Mouse (Mus musculus) midbrain, embryonic 12.5 days (tissue): ENCODE measurements around the gene Kif1c. TPM values are rescaled to one million over a fixed set of nuclear protein-coding genes. Genes with fewer than 3 reads are reported as not detected.
"Not testable (repeated sequence)": the region's sequence is repeated elsewhere in the genome, so short reads cannot be mapped to it uniquely, and the experiment has no call there.

Experiments
- ATAC-seq: fragments of 200-750 bp; cut with Nextera tagmentation; 2 replicates; pipeline ENCODE4 v1.8.0; 2017; ENCODE audit warnings: low read depth, moderate TSS enrichment, moderate library complexity; ENCODE audit not compliant: low FRiP score
- H3K27ac ChIP-seq: fragments of 300-500 bp; sonication (generic); replicated peaks from 2 replicates; pipeline ENCODE4 v1.5.1; 2016; ENCODE audit warnings: mild to moderate bottlenecking
- H3K27me3 ChIP-seq: fragments of 300-500 bp; sonication (generic); 2 replicates; pipeline ENCODE4 v1.6.1; 2016; ENCODE audit warnings: mild to moderate bottlenecking
- H3K36me3 ChIP-seq: fragments of 300-500 bp; sonication (generic); 2 replicates; pipeline ENCODE4 v1.6.1; 2016
- H3K4me1 ChIP-seq: fragments of 300-500 bp; sonication (generic); 2 replicates; pipeline ENCODE4 v1.6.1; 2016
- H3K4me2 ChIP-seq: fragments of 300-500 bp; sonication (generic); replicated peaks from 2 replicates; pipeline ENCODE4 v1.6.1; 2016; ENCODE audit warnings: mild to moderate bottlenecking, moderate library complexity
- H3K4me3 ChIP-seq: fragments of 300-500 bp; sonication (generic); 2 replicates; pipeline ENCODE4 v1.5.1; 2016; ENCODE audit warnings: mild to moderate bottlenecking
- H3K9ac ChIP-seq: fragments of 300-500 bp; sonication (generic); replicated peaks from 2 replicates; pipeline ENCODE4 v1.6.1; 2016; ENCODE audit warnings: mild to moderate bottlenecking, moderate library complexity
- H3K9me3 ChIP-seq: fragments of 300-500 bp; sonication (generic); 2 replicates; pipeline ENCODE4 v1.6.1; 2016; ENCODE audit warnings: mild to moderate bottlenecking
- WGBS: fragments of 180-500 bp; shearing (Covaris S2); methylation state at CpG from one replicate; pipeline ENCODE4 v1.1.7; 2016; 5-methylcytosine and 5-hydroxymethylcytosine counted together
- polyA plus RNA-seq: library from polyadenylated mRNA; unstranded; fragments of >200 nt; fragmentation: Nextera tagmentation; extraction: Ambion mirVana; gene quantifications from 2 replicates; pipeline ENCODE4 v1.2.1, GENCODE M21; 2016

The Kif1c gene
- polyA plus RNA-seq, 1 experiment from 2014 or later, result 2.2 TPM

- ATAC-seq, result no peak
- H3K9me3 ChIP-seq, result no peaks in the 10 kb centered on the region
- H3K36me3 ChIP-seq, result no peaks in the 10 kb centered on the region
- WGBS, result 63% methylated on average over 7 of the region's 7 CpGs
- H3K4me1 ChIP-seq, result 0 out of 2 replicates have a peak, but pooled peaks cover 3% of the 10 kb centered on the region
- H3K27ac ChIP-seq, result no peak overlapping the region
- H3K9ac ChIP-seq, result 0 out of 2 replicates have a peak overlapping the region, but pooled peaks have one; percentile 6
- no peak overlapping the region for H3K4me2 ChIP-seq
- no peaks in the 10 kb centered on the region for H3K27me3 ChIP-seq
- no peak overlapping the region for H3K4me3 ChIP-seq
These were observed 54.6 kb downstream of the Kif1c start for GRCm38 (mm10) chr11:70754958-70755357.

DNA sequence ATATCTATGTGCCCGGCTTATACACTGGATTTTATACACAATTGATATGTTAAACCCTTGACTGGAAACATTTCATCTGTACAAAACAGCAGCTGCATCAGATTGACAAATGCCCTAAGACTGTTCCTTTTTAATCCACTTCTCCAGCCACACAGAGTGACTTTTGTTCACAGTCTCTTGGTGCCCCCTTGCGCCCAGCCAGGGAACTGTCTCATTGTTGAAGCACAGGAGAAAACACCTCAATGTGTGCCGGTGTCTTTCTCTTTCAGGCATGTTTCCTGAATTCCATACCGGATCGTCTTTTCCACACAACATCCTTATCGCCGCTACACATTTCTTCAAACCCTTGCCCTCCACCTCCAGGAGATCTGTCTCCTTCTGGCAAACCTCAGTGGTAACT is 55.3 kb downstream of the Kif1c start:
- no peaks in the 10 kb centered on the region for H3K9me3 ChIP-seq
- 0 out of 2 replicates have a peak, but pooled peaks cover 3% of the 10 kb centered on the region for H3K4me1 ChIP-seq
- WGBS, result 10% methylated on average over 7 of the region's 7 CpGs
- no peaks in the 10 kb centered on the region for H3K27me3 ChIP-seq
- no peak overlapping the region for H3K27ac ChIP-seq
- H3K4me2 ChIP-seq, result no peak overlapping the region
- H3K4me3 ChIP-seq, result no peak overlapping the region
- ATAC-seq, result no peak
- H3K36me3 ChIP-seq, result no peaks in the 10 kb centered on the region
- H3K9ac ChIP-seq, result no peak overlapping the region

DNA sequence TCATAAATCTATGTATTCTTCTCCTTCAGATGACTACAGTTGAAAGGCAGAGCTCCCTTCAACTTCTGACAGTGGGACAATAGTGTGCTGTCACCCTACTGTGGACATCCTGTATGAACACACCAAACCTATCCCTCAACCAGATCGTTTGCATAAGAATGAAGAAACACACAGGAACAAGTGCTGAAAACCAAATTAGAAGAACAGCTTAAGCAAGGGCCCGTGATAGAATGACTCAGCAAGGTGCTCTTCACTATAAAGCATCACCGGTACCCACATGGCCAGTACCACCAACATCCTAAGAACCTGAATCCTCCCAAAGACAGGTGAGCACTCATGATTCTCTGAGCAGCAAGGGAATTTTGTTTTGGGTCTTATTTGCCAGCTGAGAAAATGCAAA is 60.1 kb downstream of the Kif1c start:
- H3K27ac ChIP-seq, H3K4me1 ChIP-seq, H3K9me3 ChIP-seq, H3K4me2 ChIP-seq, H3K27me3 ChIP-seq, H3K4me3 ChIP-seq, H3K9ac ChIP-seq, ATAC-seq, H3K36me3 ChIP-seq: not testable (repeated sequence)
- 71% methylated on average over 3 of the region's 3 CpGs for WGBS

DNA sequence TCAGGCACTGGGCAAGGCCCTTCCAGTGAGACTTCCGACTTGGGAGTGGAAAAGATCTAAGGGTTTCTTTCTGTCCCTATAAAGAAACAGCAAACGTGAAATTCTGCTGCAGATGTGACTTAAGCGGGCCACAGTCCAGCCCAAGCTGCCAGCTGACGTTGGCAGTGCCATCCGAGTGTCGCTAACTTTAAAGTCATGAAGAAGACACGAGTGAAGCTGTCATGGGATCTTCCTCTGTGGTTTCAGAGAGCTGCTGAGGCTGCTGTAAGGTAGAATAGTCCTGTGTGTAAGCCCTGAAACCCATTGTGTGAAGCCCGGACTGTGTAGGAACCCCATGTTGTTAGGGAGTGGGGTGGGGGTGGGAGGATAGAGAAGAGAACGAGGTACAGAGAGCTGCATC is 62.3 kb downstream of the Kif1c start:
- Histone ChIP-seq H3K9me3 (no peaks in the 10 kb centered on the region), H3K27me3 (no peaks in the 10 kb centered on the region), H3K36me3 (peaks cover 1% of the 10 kb centered on the region; the same call in 1 of the 2 replicates), H3K9ac (no peak overlapping the region), H3K4me1 (peaks cover 10% of the 10 kb centered on the region), H3K4me2 (no peak overlapping the region), H3K27ac (no peak overlapping the region), H3K4me3 (no peak overlapping the region)
- no peak for ATAC-seq
- WGBS, result 85% methylated on average over 9 of the region's 9 CpGs

GRCm38 (mm10) chr11:70763582-70763935 is 63.2 kb downstream of the Kif1c start:
- Histone ChIP-seq H3K27ac (peak overlapping the region; percentile 70), H3K4me2 (peak overlapping the region; percentile 70), H3K4me3 (peak overlapping the region; percentile 86), H3K9me3 (no peaks in the 10 kb centered on the region), H3K4me1 (peaks cover 10% of the 10 kb centered on the region), H3K36me3 (peaks cover 9% of the 10 kb centered on the region), H3K27me3 (no peaks in the 10 kb centered on the region), H3K9ac (peak overlapping the region; percentile 79)
- whole genome bisulfite sequencing, result 37% methylated on average over 3 of the region's 3 CpGs
- no peak for ATAC-seq

- WGBS, result 1% methylated on average over 77 of the region's 78 CpGs
These were observed 63.8 kb downstream of the Kif1c start, which contains the start of gene Zfp3 for GRCm38 (mm10) chr11:70763936-70764808. TSS of gene Zfp3 (plus strand) at chr11:70764209.

GRCm38 (mm10) chr11:70765776-70766445 is 65.6 kb downstream of the Kif1c start:
- no peak overlapping the region for H3K4me2 ChIP-seq
- H3K36me3 ChIP-seq, result peaks cover 9% of the 10 kb centered on the region
- WGBS, result 87% methylated on average over 16 of the region's 16 CpGs
- no peaks in the 10 kb centered on the region for H3K9me3 ChIP-seq
- no peak for ATAC-seq
- no peak overlapping the region for H3K4me3 ChIP-seq
- H3K27ac ChIP-seq, result no peak overlapping the region
- H3K9ac ChIP-seq, result no peak overlapping the region
- peaks cover 10% of the 10 kb centered on the region for H3K4me1 ChIP-seq
- H3K27me3 ChIP-seq, result no peaks in the 10 kb centered on the region

More at GRCm38 (mm10) chr11:70763936-70764808, 63.8 kb downstream of the Kif1c start, which contains the start of gene Zfp3:
- Histone ChIP-seq H3K36me3 (peaks cover 9% of the 10 kb centered on the region), H3K9me3 (no peaks in the 10 kb centered on the region), H3K27ac (peak within 1 kb of the TSS; percentile 70), H3K27me3 (no peaks in the 10 kb centered on the region), H3K4me3 (peak within 1 kb of the TSS; percentile 86), H3K4me2 (peak within 1 kb of the TSS; percentile 70), H3K4me1 (peaks cover 10% of the 10 kb centered on the region), H3K9ac (peak within 1 kb of the TSS; percentile 79)
- ATAC-seq, result peak; percentile 74

DNA sequence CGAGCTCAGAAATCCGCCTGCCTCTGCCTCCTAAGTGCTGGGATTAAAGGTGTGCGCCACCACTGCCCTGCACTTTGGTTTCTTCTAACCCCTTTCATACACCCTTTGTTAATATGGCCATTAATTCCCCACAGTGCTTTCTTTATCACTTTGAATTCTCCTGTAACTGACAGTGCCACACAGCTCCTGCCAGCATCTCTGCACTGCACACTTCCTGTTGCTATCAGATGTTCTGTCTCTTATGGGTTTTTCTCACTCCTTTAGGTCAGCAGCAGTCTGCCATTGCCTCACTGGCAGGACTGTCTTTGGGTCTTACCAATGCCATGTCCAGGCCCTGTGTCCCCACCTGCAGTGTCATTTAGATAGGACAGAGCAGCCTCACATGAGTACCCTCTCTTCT is 70.5 kb downstream of the Kif1c start:
- H3K9me3 ChIP-seq, result no peaks in the 10 kb centered on the region
- no peak overlapping the region for H3K4me2 ChIP-seq
- H3K4me1 ChIP-seq, result peaks cover 3% of the 10 kb centered on the region
- no peak overlapping the region for H3K27ac ChIP-seq
- H3K36me3 ChIP-seq, result peaks cover 37% of the 10 kb centered on the region
- no peak overlapping the region for H3K4me3 ChIP-seq
- WGBS, result 95% methylated on average over 3 of the region's 3 CpGs
- no peak for ATAC-seq
- H3K9ac ChIP-seq, result no peak overlapping the region
- H3K27me3 ChIP-seq, result no peaks in the 10 kb centered on the region

GRCm38 (mm10) chr11:70776830-70777571 is 76.7 kb downstream of the Kif1c start:
- no peak for ATAC-seq
- H3K9ac ChIP-seq, result no peak overlapping the region
- H3K27me3 ChIP-seq, result no peaks in the 10 kb centered on the region; the same call in 1 of the 2 replicates
- no peak overlapping the region for H3K4me3 ChIP-seq
- H3K9me3 ChIP-seq, result no peaks in the 10 kb centered on the region
- H3K36me3 ChIP-seq, result peaks cover 17% of the 10 kb centered on the region
- H3K4me1 ChIP-seq, result peaks cover 3% of the 10 kb centered on the region; the same call in 1 of the 2 replicates
- 28% methylated on average over 17 of the region's 17 CpGs for WGBS
- no peak overlapping the region for H3K27ac ChIP-seq
- H3K4me2 ChIP-seq, result no peak overlapping the region

DNA sequence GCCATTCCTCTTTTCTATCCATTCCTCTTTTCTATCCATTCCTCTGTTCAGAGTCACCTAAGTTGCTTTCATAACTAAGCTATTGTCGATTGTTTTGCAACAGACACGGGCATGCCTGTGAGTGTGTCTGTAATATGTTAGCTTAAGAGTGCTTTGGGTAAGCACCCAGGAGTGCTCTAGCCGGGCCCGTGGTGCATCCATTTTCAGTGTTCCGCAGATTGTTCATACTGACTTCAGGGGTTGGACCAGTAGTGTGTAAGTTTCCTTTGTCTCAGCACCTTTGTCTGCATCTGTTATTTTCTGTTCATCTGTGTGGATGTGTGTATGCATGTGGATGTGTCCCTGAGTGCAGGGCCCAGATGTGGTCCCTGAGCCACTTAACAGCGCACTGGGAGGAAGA is 77.3 kb downstream of the Kif1c start:
- no peak for ATAC-seq
- 66% methylated on average over 6 of the region's 6 CpGs for WGBS
- H3K27me3 ChIP-seq, result no peaks in the 10 kb centered on the region; the same call in 1 of the 2 replicates
- peaks cover 11% of the 10 kb centered on the region; the same call in 1 of the 2 replicates for H3K36me3 ChIP-seq
- no peak overlapping the region for H3K4me3 ChIP-seq
- no peak overlapping the region for H3K4me2 ChIP-seq
- H3K4me1 ChIP-seq, result peaks cover 3% of the 10 kb centered on the region; the same call in 1 of the 2 replicates
- no peak overlapping the region for H3K9ac ChIP-seq
- no peaks in the 10 kb centered on the region for H3K9me3 ChIP-seq
- H3K27ac ChIP-seq, result no peak overlapping the region

GRCm38 (mm10) chr11:70778058-70778457 is 77.7 kb downstream of the Kif1c start:
- not testable (repeated sequence) for ATAC-seq, H3K9me3 ChIP-seq

More at GRCm38 (mm10) chr11:70778058-70778457, 77.7 kb downstream of the Kif1c start:
- 23% methylated on average over 6 of the region's 6 CpGs for WGBS
- not testable (repeated sequence) for H3K27ac ChIP-seq, H3K4me1 ChIP-seq, H3K4me3 ChIP-seq, H3K4me2 ChIP-seq, H3K27me3 ChIP-seq, H3K9ac ChIP-seq
- 0 out of 2 replicates have a peak, but pooled peaks cover 11% of the 10 kb centered on the region for H3K36me3 ChIP-seq
